Mouse (Mus musculus) CH12.LX (cell line): Measurements from ENCODE around the gene Ddx6. TPM values are rescaled to one million over a fixed set of nuclear protein-coding genes. Genes with fewer than 3 reads are reported as not detected.

Experiments
- DNase-seq: peaks from one replicate; pipeline ENCODE4 v3.0.0-alpha.2; 2013; ENCODE audit errors: extremely low read depth
- H3K27ac ChIP-seq: 2 replicates; pipeline ENCODE4 v1.5.1; 2012; ENCODE audit warnings: low read depth, mild to moderate bottlenecking, control low read depth, moderate library complexity; ENCODE audit not compliant: insufficient read depth
- H3K27me3 ChIP-seq: replicated peaks from 2 replicates; pipeline ENCODE3; 2012; ENCODE audit warnings: inconsistent platforms
- H3K36me3 ChIP-seq, 2 experiments: replicated peaks in 1 of 2; 2 replicates each; pipeline versions ENCODE3 to v1.6.1; 2012; ENCODE audit warnings: inconsistent platforms in 1 of 2, low read length in 1 of 2, mild to moderate bottlenecking in 1 of 2, mixed read lengths in 1 of 2, moderate library complexity in 1 of 2; ENCODE audit not compliant: control insufficient read depth in 1 of 2, insufficient read depth in 1 of 2
- H3K4me1 ChIP-seq, 2 experiments: 2 replicates each; pipeline ENCODE4 v1.6.1; 2012; ENCODE audit warnings: inconsistent platforms in 1 of 2, moderate library complexity in 1 of 2; ENCODE audit not compliant: insufficient read depth in 2 of 2, control insufficient read depth in 1 of 2
- H3K4me2 ChIP-seq: 2 replicates; pipeline ENCODE4 v1.6.1; 2012; ENCODE audit warnings: low read depth, mild to moderate bottlenecking, control low read depth; ENCODE audit not compliant: poor library complexity, insufficient read depth, severe bottlenecking
- H3K4me3 ChIP-seq, 3 experiments: fragments of 150-350 bp in 1 of 3; sonication (generic) in 1 of 3; replicated peaks in 1 of 3; 2 replicates each; pipeline versions ENCODE3 to v1.5.1; 2011 to 2012; ENCODE audit warnings: low read depth in 2 of 3, low read length in 2 of 3, mild to moderate bottlenecking in 2 of 3, moderate library complexity in 2 of 3, control low read depth in 1 of 3, improper control_type of control experiment in 1 of 3, inconsistent platforms in 1 of 3, mixed read lengths in 1 of 3; ENCODE audit not compliant: poor library complexity in 1 of 3
- H3K79me2 ChIP-seq: replicated peaks from 2 replicates; pipeline ENCODE4 v1.6.1; 2012; ENCODE audit warnings: mild to moderate bottlenecking, moderate library complexity; ENCODE audit not compliant: control insufficient read depth, poor library complexity, insufficient read depth, severe bottlenecking; ENCODE audit errors: extremely low read depth
- H3K9ac ChIP-seq: 2 replicates; pipeline ENCODE4 v1.6.1; 2012; ENCODE audit warnings: low read depth, mild to moderate bottlenecking, control low read depth, moderate library complexity; ENCODE audit not compliant: insufficient read depth
- H3K9me3 ChIP-seq: replicated peaks from 2 replicates; pipeline ENCODE3; 2012; ENCODE audit warnings: low read length, inconsistent platforms, mixed read lengths
- BHLHE40 ChIP-seq: IDR thresholded peaks from 2 replicates; pipeline ENCODE4 v1.6.1; 2011; ENCODE audit warnings: mild to moderate bottlenecking, low read depth, low read length, improper control_type of control experiment
- E2F4 ChIP-seq: IDR thresholded peaks from 2 replicates; pipeline ENCODE4 v1.6.1; 2011; ENCODE audit warnings: low read depth, low read length, improper control_type of control experiment; ENCODE audit not compliant: insufficient replicate concordance
- ELF1 ChIP-seq: IDR thresholded peaks from 2 replicates; pipeline ENCODE4 v1.6.1; 2014; ENCODE audit warnings: low read depth, mild to moderate bottlenecking, inconsistent platforms, low read length, improper control_type of control experiment
- EP300 ChIP-seq: IDR thresholded peaks from 2 replicates; pipeline ENCODE4 v1.6.1; 2011; ENCODE audit warnings: low read length, improper control_type of control experiment
- GABPA ChIP-seq: IDR thresholded peaks from 2 replicates; pipeline ENCODE4 v1.6.1; 2012; ENCODE audit warnings: low read depth, low read length, improper control_type of control experiment, inconsistent platforms; ENCODE audit not compliant: insufficient replicate concordance
- JUN ChIP-seq: IDR thresholded peaks from 2 replicates; pipeline ENCODE4 v1.6.1; 2011; ENCODE audit warnings: low read depth, mild to moderate bottlenecking, low read length, improper control_type of control experiment, moderate library complexity; ENCODE audit not compliant: insufficient read depth
- JUND ChIP-seq: conservative IDR thresholded peaks from 2 replicates; pipeline ENCODE4 v1.6.1; 2011; ENCODE audit warnings: low read depth, low read length, improper control_type of control experiment
- MAZ ChIP-seq: IDR thresholded peaks from 2 replicates; pipeline ENCODE4 v1.6.1; 2012; ENCODE audit warnings: low read depth, mild to moderate bottlenecking, inconsistent platforms, low read length, improper control_type of control experiment, moderate library complexity
- MEF2A ChIP-seq: IDR thresholded peaks from 2 replicates; pipeline ENCODE4 v1.6.1; 2014; ENCODE audit warnings: low read depth, mild to moderate bottlenecking, inconsistent platforms, low read length, improper control_type of control experiment, borderline replicate concordance
- MXI1 ChIP-seq: IDR thresholded peaks from 2 replicates; pipeline ENCODE4 v1.6.1; 2011; ENCODE audit warnings: mild to moderate bottlenecking, low read depth, low read length, improper control_type of control experiment
- NRF1 ChIP-seq: IDR thresholded peaks from 2 replicates; pipeline ENCODE4 v1.6.1; 2014; ENCODE audit warnings: low read depth, mild to moderate bottlenecking, inconsistent platforms, low read length, improper control_type of control experiment, moderate library complexity
- PAX5 ChIP-seq: IDR thresholded peaks from 2 replicates; pipeline ENCODE4 v1.6.1; 2012; ENCODE audit warnings: low read length, inconsistent platforms, mixed read lengths
- POLR2AphosphoS2 ChIP-seq: IDR thresholded peaks from 2 replicates; pipeline ENCODE4 v1.6.1; 2011; ENCODE audit warnings: low read depth, low read length, improper control_type of control experiment
- RAD21 ChIP-seq: IDR thresholded peaks from 2 replicates; pipeline ENCODE4 v1.6.1; 2011; ENCODE audit warnings: low read depth, mild to moderate bottlenecking, low read length, improper control_type of control experiment, moderate library complexity
- SMC3 ChIP-seq: IDR thresholded peaks from 2 replicates; pipeline ENCODE4 v1.6.1; 2011; ENCODE audit warnings: low read depth, low read length, improper control_type of control experiment
- TBP ChIP-seq: conservative IDR thresholded peaks from 2 replicates; pipeline ENCODE4 v1.6.1; 2011; ENCODE audit warnings: low read depth, low read length, improper control_type of control experiment
- UBTF ChIP-seq: IDR thresholded peaks from 2 replicates; pipeline ENCODE4 v1.6.1; 2012; ENCODE audit warnings: low read depth, mild to moderate bottlenecking, inconsistent platforms, low read length, improper control_type of control experiment, moderate library complexity
- USF2 ChIP-seq: conservative IDR thresholded peaks from 2 replicates; pipeline ENCODE4 v1.6.1; 2011; ENCODE audit warnings: low read depth, low read length, improper control_type of control experiment
- ZKSCAN1 ChIP-seq: IDR thresholded peaks from 2 replicates; pipeline ENCODE4 v1.6.1; 2012; ENCODE audit warnings: low read depth, inconsistent platforms, low read length, improper control_type of control experiment, borderline replicate concordance
- dilution Hi-C: fragments of 300-500 bp; cut with MboI; formaldehyde crosslinking; loops from 2 replicates; pipeline ENCODE4 v1.14.3; 2020; ENCODE audit warnings: low sequenced_read_pairs; ENCODE audit not compliant: extremely low pct_unique_long_range_greater_than_20kb, extremely low pct_ligation_motif_present
- in situ Hi-C: fragments of 300-500 bp; cut with MboI; formaldehyde crosslinking; loops from 3 replicates; pipeline ENCODE4 v1.14.3; 2019; ENCODE audit warnings: low sequenced_read_pairs, low pct_ligation_motif_present, low pct_unique_long_range_greater_than_20kb, mixed read lengths
- polyA plus RNA-seq: library from polyadenylated mRNA; unstranded; fragments of >175 nt; gene quantifications from 2 replicates; pipeline ENCODE4 v1.2.1, GENCODE M21; 2012; ENCODE audit warnings: low read depth; ENCODE audit not compliant: insufficient read length
- total RNA-seq, 2 experiments: library from RNA; depleted of rRNA; stranded (reverse); fragments of 300-350 nt in 1 of 2; fragments of >200 nt in 1 of 2; gene quantifications; 2 replicates each; pipeline ENCODE4 v1.2.3; 2012 to 2014

The Ddx6 gene
- total and polyA plus RNA-seq, 3 experiments = 41.5 to 81.2 (median 71.4) TPM

DNA sequence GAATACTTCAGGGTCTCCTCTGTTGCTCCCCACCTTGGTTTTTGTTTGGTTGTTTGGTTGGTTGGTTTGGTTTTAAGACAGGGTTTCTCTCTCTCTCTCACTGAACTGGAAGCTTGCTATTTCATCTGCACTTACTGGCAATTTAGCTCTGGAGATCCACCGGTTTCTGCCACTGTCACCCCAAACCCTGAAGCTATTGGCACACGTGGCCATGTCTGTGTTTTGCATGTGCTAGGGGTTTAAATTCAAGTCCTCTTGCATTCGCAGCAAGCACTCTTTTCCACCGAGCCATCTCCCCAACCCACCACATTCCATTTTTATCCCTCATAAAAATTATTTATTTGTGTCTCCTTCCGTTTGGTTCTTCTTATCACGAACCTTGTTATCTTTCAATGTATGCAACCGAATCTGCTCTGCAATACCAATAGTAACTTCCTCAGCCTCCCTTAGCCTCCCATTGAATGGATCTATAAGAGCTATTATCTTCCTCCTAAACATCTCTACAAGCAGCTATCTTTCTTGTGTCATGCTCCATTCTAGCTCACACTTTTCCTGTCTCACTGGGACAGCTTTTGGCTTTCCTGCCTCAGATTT, 13.0 kb upstream of the Ddx6 start:
- H3K79me2 ChIP-seq = no peaks in the 10 kb centered on the region
- no peak overlapping the region for H3K4me3 ChIP-seq
- no peaks in the 10 kb centered on the region for H3K36me3 ChIP-seq
- TF ChIP-seq JUND = no peak
- no peak for TF ChIP-seq EP300
- H3K27me3 ChIP-seq = no peaks in the 10 kb centered on the region
- peaks cover 2 to 21% of the 10 kb centered on the region in 2 experiments for H3K4me1 ChIP-seq
- dilution Hi-C loops = no loop called here
- in situ Hi-C loops = no loop called here
- no peak overlapping the region for H3K27ac ChIP-seq
- H3K9me3 ChIP-seq = peaks cover 6% of the 10 kb centered on the region
- H3K9ac ChIP-seq = no peak overlapping the region
- DNase-seq = no peak
- no peak overlapping the region for H3K4me2 ChIP-seq

DNA sequence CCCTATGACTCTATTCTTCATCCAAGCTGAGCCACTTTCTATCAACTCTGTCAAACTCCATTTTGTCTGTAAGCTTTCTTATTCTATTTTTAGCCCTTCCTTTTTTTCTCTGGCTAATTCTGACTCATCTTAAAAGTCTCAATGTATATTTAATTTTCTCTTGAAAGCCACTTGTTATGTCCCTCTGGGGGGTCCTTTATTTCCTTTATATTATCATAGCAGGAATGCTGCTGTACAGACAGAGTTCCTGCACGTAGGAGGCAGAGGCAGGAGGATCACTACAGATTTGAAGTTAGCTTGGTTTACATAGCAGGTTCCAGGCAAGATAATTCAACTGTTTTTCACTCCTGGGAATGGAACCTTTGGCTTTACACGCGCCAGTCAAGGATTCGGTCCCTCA, 11.5 kb upstream of the Ddx6 start:
- no peak overlapping the region for H3K27ac ChIP-seq
- no peak for TF ChIP-seq E2F4
- TF ChIP-seq USF2 = no peak
- TF ChIP-seq BHLHE40 = no peak
- no peak for TF ChIP-seq ZKSCAN1
- TF ChIP-seq JUN = no peak
- TF ChIP-seq MEF2A = no peak
- no peak for TF ChIP-seq UBTF
- TF ChIP-seq GABPA = no peak
- TF ChIP-seq RAD21 = no peak
- TF ChIP-seq PAX5 = no peak
- no peak for TF ChIP-seq POLR2AphosphoS2
- no peak for TF ChIP-seq SMC3
- no peak for TF ChIP-seq NRF1
- TF ChIP-seq MXI1 = no peak
- no peak for TF ChIP-seq ELF1
- no peak for TF ChIP-seq MAZ
- no peak for TF ChIP-seq TBP
- no peak overlapping the region for H3K4me2 ChIP-seq
- peaks cover 6% of the 10 kb centered on the region for H3K9me3 ChIP-seq
- no peak for DNase-seq
- no peaks in the 10 kb centered on the region for H3K36me3 ChIP-seq
- H3K79me2 ChIP-seq = no peaks in the 10 kb centered on the region
- H3K4me3 ChIP-seq = no peak overlapping the region
- no peaks in the 10 kb centered on the region for H3K27me3 ChIP-seq
- dilution Hi-C loops (no loop called here), in situ Hi-C loops (no loop called here)
- H3K9ac ChIP-seq = no peak overlapping the region
- H3K4me1 ChIP-seq = peaks cover 0 to 15% of the 10 kb centered on the region in 2 experiments; a peak in 2 of 4 replicates
